Mouse (Mus musculus) mature B cell (primary cell): Measurements from ENCODE around the gene Gm43064.
"Not testable (repeated sequence)": the region's sequence is repeated elsewhere in the genome, so short reads cannot be mapped to it uniquely, and the experiment has no call there.

Experiments used
- in situ Hi-C: fragments of 300-500 bp; cut with MboI; formaldehyde crosslinking; loops from 2 replicates; pipeline ENCODE4 v1.14.3; 2019

Gene Gm43064

DNA sequence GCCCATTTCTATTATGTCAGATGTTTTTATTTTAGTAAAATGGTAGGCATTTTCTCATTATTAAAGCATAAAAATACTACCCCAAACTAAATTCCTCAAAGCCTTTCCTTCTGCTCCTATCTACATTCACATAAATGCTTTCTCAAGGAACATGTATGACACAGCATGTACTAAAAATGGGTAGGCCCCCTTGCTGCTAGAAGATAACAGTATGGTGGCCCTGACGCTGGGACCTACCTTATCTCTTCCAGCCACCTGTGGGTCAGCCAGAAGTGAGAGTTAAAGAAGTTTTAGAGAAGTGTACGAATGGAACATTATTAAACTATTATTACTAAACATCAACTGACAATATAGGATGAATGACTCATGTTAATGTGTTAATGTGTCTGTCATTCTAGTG lies 9.9 kb upstream of the Gm43064 start:
- in situ Hi-C loops = no loop called here

DNA sequence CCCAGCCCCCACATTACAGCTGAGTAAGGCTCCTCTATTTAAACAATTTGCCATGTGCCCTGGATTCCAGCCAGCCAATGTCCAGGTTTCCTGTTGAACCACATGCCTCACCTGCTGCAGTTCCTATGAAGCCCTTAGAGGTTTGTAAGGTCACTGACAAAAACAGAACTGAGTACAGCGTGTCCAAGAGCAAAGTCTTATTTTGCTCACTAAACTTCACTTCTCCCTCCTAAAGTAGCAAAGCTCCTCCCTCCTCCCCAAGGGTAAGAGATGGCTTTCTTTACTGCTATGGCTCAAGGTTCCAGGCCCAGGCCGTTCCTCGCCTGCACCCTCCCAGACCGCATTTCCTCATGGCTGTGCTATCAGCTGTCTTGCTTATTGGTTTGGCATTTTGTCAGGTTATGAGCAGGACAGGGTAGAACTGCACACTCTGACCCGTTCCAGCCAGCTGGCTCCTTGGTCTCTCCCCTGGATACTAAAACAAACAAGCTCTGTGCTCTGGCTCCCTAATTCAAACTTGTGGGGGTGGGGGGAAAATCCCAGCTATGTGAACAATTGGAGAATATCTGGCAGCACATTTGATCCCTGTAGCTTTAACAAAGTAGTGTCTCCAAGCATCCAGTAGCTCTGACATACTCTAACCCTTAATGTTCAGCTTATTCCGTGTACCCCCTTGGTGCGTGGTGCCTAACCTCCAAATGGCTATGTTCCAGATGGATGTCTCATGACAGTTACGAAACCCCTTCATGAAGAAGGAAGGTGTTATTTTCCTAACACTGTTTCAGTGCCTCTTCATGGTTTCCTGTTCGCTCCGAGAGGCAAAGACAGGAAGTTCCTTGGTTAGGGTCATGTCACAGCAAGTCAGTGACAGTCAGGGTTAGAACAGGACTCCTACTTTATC lies 7.5 kb upstream of the Gm43064 start:
- in situ Hi-C loops = no loop called here

DNA sequence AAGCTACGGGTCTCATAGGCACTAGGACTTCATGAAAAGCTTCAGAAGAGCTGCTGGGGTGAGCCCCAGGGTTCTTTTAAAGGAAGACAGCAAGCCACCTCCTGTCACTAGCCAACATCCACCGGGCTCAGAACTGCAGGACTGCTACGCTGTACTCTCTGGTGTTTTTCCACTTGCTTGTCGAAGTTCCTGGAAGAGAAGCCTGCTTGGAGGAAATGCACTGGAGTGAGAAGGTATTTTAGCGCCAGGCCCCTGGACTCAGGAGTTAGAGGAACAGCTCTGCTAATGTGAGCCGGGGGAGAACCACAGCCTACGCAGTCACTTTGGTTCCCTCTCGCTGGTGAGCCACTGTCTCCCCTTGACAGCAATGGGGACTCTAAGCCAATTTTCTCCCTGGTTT lies 6.5 kb upstream of the Gm43064 start:
- in situ Hi-C loops = no loop called here

DNA sequence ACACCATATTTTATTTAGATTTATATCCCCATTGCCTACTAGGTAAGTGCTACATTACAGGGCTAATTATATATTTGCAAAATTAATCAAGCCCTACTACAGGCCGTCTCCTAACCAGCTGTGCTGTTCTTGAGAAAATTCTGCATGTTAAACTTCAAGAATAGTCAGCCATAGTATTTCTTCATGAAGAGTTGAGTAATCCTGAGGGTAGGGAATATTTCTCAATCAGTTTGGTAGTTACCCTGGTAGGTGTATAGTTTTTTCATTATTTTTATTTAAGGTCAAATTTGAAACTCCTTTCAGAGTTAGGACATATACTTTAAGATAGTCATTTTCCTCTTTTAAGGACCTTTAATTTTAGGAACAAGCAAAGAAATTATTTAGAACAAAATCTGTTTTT lies 3.7 kb upstream of the Gm43064 start:
- in situ Hi-C loops = no loop called here

DNA sequence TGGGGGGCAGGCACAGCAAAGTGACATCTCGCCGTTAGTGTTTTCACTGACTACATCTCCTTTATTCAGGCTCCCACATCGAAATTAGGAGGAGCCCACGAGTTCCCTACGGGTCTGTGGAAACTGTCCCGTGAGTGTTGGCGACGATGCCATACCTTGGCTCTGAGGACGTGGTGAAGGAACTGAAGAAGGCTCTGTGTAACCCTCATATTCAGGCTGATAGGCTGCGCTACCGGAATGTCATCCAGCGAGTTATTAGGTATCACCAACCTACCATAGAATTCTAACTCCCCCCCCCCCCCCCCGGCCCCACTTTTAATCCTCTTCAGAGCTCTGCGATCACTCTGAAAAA lies 402 bp downstream of the Gm43064 start:
- in situ Hi-C loops = no loop called here

DNA sequence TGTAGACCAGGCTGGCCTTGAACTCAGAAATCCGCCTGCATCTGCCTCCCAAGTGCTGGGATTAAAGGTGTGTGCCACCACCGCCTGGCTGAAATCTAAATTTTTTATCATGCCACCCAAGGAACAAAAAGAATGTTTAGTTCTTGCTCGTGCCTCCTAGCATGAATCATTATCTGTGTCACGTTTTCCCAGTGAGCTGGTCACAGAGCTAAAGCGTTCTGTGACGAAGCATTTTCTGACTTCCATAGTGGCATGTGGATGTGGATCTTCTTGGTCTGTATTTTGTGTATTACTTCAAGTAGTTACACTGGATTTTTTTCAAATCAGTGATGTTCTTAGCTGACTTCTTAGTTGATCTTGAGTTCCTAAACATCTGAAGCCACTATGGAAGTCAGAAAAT lies 1.6 kb downstream of the Gm43064 start:
- in situ Hi-C loops = no loop called here

DNA sequence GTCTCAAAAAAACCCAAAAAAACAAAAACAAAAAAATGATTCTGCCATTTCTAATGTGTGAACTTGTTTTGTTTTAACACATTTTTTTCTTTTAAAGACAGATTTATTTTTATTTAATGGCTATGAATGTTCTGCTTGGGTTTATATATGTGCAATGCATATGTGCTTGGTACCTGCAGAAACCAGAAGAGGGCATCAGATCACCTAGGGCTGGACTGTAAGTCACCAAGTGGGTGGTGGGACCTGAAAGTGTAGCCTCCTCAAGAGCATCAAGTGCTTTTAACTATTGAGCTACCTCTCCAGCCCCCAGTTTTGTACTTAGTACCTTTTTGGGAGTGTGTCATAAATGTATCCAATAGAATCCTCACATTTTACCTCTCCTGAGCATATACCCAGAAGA lies 18.2 kb downstream of the Gm43064 start:
- in situ Hi-C loops = no loop called here

DNA sequence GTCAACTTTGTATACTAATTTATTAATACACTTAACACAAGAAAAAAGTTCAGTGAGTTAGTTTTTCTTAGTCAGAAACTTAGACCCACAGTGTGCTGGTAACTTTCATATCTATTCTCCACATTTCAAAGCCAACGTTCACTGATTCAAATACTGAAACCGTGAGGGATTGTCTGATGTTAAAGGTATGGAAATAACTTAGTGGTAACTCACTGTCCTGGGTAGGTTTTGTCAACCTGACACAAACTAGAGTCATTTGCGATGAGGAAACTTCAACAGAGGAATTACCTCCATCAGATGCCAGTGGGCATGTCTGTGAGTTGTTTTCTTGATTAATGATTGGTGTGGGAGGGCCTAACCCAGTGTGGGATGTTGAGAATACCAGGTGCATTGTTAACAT lies 19.7 kb downstream of the Gm43064 start:
- in situ Hi-C loops = no loop called here

DNA sequence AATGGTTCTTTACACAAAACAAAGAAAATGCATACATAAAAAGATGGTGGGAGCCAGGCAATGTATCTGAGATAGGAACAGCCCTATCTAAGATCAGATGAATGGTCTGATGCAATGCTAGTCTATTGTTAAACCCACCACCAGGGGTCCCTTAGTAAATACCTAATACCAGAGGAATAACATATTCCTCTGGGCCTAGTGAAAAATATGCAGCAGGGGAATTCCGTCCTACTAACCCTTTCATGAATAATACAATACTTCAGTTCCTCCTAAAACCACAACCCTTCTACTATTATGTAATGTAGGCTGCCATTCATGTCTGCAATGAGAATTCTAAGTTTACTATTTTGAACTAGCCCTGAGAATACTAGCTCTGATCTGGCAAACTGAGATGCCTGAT lies 21.3 kb downstream of the Gm43064 start:
- in situ Hi-C loops = not testable (repeated sequence)

DNA sequence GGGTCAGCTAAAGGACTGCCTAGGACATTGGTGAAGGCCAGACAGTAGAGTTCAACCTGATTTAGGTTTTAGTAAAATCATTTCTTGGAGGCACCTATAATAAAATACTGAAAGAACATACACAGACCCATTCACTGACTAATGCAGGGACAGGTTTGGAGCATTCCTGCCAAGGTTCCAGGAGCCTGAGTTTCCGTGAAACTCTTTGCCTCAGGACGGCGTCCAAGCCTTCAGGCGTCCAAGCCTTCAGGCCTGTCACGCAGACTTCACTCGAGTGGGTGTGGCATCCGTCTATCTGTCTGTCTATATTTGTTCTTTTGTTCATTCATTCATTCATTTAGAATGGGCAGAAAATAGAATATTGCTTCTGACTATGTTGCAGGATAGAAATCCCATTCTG lies 21.8 kb downstream of the Gm43064 start:
- in situ Hi-C loops = no loop called here

DNA sequence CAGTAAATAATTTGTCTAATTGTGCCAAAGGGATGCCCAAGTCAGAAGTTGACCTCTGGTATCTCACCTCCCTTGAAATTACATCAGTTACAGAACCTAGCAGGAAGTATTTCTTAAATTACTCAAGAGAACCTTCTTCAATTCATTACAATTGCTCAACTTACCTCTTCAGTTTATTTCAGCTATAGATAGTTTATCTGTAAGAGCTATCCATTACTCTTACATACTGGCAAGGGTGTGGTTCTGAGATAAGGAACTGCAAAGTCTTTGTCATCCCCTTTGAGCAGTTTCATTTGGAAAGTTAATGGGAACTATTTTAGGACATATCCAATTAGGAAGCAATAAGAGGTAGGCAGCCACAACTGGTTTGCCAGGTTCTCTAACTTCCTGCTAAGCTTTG lies 23.1 kb downstream of the Gm43064 start, which contains the start of gene Bcl2l15:
Gene Bcl2l15 (plus strand): TSS at position 176 of the 400 bp plus-strand sequence.
- in situ Hi-C loops = no loop called here

DNA sequence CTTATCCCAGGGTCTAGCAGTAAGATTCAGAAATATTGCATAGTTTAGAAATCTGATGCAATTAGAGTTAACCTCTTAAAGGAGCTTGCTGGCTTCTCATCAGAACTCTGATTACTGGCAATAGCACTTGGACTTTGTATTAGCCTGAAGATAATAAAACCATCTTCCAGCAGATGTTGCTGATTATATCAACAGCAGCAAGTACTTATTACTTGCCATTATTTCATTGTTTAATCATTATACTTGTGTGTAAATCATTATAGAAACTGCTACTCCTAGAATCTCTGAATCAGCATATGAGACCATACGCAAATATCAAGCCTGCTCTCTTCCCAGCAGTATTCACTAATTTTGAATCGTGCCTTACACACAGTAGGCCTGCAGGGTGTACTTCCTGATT lies 24.6 kb downstream of the Gm43064 start:
- in situ Hi-C loops = no loop called here

DNA sequence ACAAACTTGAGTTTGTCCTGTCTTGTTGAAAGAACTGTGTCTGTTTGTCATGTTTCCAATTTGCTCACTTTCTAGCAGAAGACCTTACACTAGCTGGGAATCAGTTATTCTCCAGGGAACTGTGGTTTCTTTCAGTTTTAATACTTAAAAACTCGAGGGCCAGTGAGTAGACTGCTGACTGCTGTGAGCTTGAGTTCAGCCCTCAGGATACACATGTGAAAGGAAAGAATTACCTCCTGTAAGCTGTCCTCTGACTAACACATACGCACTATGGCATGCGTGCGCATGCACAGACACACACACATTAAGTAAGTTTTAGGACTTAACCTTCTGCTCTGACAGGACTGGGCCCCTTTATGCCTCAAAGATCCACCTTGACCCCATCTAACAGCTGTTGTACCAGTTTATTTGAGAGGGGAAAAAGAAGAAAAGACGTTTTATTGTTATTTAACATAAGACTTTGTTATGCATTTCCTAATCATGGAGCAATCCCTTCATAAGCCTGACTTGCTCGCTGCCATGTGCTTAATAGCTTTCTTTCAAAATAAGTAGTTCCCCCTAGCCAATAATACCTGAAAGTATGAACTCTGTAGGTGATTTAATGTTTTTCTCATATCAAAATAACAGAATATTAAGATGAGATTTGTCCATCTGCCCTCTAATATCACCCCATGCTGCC lies 26.0 kb downstream of the Gm43064 start:
- in situ Hi-C loops = no loop called here

DNA sequence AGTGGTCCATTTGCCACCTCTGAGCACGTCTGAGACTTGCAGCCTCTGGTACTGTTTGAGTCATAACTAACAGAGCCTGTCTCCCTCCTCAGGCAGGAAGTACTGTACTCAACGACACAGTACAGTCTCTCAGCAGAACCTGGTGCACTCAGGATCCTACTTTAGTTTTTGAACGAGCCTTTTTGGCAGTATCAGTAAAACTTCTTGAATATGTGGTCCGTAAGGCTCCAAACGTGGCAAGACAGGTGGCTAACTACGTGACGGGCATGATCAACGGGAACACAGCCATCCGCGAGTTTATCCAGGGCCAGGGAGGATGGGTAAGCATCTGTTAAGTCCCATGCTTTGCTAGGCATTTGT lies 26.6 kb downstream of the Gm43064 start:
- in situ Hi-C loops = no loop called here

DNA sequence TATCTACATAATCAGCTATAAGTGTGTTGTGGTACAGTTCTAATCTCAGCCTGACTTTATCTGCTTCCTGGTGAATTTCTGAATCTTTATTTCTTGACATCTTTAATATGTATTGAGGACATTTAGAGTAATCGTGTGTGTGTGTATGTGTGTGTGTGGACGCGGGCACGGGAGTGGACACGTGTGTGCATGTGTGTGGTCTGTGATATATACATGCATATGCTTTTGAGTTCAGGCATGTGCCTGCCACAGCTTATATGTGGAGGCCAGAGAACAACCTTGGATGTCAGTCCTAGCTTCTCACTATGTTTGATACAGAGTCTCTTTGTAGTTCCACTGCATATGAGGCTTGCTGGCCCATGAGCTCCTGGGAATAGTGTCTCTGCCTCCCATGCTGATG lies 27.1 kb downstream of the Gm43064 start:
- in situ Hi-C loops = no loop called here

DNA sequence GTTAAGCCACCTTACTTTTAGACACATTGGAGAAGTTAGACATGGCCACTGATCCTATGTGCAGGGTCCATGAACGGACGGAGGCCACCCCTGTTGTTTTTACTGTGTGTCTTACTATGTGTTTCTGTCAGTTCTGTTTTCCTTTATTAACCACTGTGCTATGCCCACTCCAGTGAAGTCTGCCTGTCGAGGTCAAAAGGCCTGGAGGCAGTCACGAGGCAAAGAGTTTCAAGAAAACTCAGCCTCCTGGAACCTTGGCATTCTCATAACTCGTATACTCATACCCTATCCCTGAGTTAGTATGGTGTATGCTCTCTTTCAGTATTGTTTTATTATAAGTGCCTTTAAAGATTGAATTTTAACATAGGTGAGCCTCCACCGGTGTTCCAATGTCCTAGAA lies 30.3 kb downstream of the Gm43064 start:
- in situ Hi-C loops = no loop called here

DNA sequence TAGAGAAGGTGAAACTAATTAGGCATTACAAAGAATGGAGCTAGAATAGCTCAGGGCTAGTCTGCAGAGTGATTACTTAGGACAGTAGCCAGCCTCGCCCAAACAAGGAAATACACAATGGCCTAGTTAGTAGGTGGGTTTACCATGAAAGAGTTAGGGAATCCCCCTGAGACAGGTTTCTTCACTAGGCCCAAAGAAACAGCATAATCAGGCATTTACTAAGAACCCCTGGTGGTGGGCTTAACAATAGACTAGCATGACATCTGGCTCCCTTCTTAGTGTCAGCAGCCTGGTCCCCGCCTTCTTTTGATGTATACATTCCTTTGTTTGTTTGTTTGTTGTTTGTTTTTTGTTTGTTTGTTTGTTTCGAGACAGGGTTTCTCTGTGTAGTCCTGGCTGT lies 30.8 kb downstream of the Gm43064 start:
- in situ Hi-C loops = not testable (repeated sequence)

DNA sequence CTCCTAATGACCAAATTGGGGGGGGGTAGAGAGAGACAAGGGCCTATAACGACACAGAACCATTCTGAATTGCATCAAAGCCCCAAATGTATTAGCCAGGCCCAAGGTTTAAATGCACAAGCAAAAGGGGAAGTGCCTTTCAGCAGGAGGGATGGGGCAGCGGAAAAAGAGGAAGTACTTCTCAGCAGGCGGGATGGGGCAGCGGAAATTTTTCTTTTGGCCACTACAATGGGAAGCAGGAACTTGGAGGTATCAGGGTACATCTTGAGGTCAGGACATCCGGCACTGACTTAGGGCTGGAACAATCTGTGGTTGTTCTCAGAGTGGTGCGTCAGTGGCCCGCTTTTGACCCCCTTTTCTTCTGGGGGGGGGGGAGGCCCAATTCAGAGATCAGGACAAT lies 31.6 kb downstream of the Gm43064 start:
- in situ Hi-C loops = not testable (repeated sequence)

DNA sequence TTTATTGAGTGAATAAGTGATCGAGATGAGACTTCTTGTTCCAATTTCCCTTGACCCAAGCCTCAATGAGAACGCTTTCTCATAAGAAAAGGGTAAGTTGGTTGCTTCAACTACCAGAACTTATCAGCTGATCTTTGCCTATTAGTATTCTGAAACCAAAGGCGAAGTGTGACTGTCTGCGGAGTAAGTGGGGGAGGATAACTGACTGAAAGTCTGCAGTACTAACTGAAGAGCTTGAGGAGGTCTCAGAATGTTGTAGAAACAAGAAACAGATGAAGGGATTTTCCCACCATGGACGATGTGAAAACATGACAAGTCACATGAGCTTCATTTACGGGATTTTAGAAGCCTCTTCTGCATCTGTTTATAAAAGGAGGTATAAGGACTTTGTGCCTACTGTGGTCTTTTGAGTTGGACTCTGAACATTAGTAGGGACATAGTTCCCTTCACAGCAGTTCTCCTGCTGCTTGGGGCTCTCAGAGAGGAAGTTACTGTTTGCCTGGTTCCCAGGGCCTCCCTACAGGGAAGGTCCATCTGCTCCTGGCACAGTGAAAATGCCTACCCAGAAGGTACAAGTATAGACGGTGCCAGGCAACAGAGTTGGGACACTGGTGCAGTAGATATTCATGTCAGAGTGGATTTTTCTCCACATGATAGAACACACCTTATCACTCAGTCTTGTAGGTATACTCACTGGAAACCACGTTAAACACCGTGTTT lies 41.4 kb downstream of the Gm43064 start:
- in situ Hi-C loops = no loop called here

DNA sequence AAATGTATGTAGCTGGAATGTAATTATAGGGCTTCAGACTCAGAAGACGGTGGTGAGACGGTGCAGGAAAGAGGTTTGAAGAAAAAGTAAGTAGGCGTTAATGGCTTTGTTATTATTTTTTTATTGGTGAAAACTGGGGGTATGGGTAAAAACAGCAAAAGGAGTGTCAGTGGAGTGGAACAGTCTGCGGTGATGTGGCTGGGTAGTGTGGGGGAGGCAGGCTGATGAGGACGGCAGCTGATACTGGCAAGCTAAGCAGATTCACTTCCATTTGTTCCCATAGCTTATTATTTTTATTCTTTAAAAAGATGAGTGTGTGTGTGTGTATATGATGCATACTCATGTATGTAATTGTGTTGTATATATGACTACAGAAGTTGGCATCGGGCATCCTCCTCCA lies 42.1 kb downstream of the Gm43064 start:
- in situ Hi-C loops = no loop called here

DNA sequence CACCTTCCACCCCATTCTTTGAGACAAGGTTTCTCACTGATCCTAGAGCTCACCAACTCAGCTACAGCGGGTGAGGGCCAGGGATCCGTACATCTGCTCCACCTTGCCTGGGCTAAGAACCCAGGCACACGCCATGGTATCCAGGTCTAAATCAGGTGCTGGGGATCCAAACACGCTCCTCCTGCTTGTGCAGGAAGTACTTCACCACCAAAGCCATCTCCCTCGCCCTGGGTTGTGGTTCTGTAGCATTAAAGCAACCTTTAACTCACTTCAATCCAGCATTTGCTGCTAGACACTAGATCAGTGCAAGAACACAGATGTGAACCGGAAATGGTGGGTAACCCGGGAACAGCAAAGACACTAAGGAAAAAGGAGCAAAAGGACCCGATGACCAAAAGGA lies 42.5 kb downstream of the Gm43064 start:
- in situ Hi-C loops = no loop called here

DNA sequence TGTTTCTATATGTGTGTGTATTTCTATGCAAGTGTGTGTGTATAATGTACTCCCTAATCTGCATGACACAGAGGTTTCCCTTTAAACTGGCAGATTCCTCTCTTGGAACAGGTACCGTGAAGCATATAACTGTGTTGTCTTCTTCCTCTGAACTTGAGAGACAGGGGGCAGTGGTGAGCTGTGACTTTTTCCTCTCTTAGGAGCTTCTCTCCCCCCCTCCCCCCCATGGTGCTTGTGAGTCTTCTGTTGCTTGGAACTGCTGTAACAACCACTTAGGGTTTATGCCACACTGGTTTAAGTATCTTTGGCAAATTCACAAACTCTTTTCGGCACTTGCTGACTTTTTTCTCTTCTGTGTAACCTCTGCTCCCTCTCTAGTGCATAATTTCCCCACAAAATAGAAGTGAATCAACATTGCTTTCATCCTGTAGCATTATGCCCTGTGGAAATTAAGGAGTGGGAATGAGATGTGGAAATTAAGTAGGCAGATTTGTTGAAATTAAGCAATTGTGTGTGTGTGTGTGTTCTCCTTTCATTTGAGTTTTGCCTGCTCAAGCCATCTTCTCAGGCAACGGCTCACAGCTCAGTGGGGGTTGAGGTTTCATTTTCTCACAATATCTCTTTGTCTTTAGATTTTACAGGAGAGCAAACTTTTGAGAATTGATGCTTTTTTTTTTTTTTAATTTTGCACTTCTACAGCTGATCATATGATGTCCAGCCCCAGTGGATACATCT lies 43.4 kb downstream of the Gm43064 start:
- in situ Hi-C loops = no loop called here
